Mouse (Mus musculus): ENCODE measurements around the gene Caln1. TPM values are rescaled to one million over a fixed set of nuclear protein-coding genes. Genes with fewer than 3 reads are reported as not detected.
A peak's percentile ranks its signal among the peaks of the same experiment; 100 is the strongest.

The Caln1 gene
- total RNA-seq, 2 experiments from 2014 or later = 0.05 TPM; not detected in 1

GRCm38 (mm10) chr5:130492305-130492704 is 123.0 kb downstream of the Caln1 start:
- Histone ChIP-seq H3K27ac (no peak overlapping the region), H3K4me3 (no peak overlapping the region)
- intact Hi-C loops (cut with DNase I) = no loop called here
- no peak for DNase-seq
- TF ChIP-seq CTCF (IDR thresholded peaks at IDR 0.05) = no peak

- intact Hi-C loops (cut with DNase I) = no loop called here
- no peak for DNase-seq
- TF ChIP-seq CTCF (IDR thresholded peaks at IDR 0.05) = no peak
- Histone ChIP-seq H3K4me3 (no peak overlapping the region), H3K27ac (no peak overlapping the region)
These were observed 133.3 kb downstream of the Caln1 start for GRCm38 (mm10) chr5:130502541-130502940.

GRCm38 (mm10) chr5:130504891-130505290 is 135.6 kb downstream of the Caln1 start:
- DNase-seq = no peak
- intact Hi-C loops (cut with DNase I) = no loop called here
- TF ChIP-seq CTCF (IDR thresholded peaks at IDR 0.05) = no peak
- Histone ChIP-seq H3K27ac (no peak overlapping the region), H3K4me3 (no peak overlapping the region)

- H3K4me3 ChIP-seq = no peak overlapping the region
- intact Hi-C loops (cut with DNase I) = no loop called here
- no peak overlapping the region for H3K27ac ChIP-seq
- TF ChIP-seq CTCF (IDR thresholded peaks at IDR 0.05) = no peak
- no peak for DNase-seq
These were observed 141.3 kb downstream of the Caln1 start for GRCm38 (mm10) chr5:130510516-130510915.

- H3K4me3 ChIP-seq = no peak overlapping the region
- intact Hi-C loops (cut with DNase I) = no loop called here
- DNase-seq = no peak
- no peak overlapping the region for H3K27ac ChIP-seq
- no peak for TF ChIP-seq CTCF (IDR thresholded peaks at IDR 0.05)
These were observed 146.1 kb downstream of the Caln1 start for GRCm38 (mm10) chr5:130515395-130515794.

- Histone ChIP-seq H3K27ac (no peak overlapping the region), H3K4me3 (no peak overlapping the region)
- intact Hi-C loops (cut with DNase I) = no loop called here
- peak; percentile 36; the same call in 1 of the 2 replicates for TF ChIP-seq CTCF (IDR thresholded peaks at IDR 0.05)
- no peak for DNase-seq
These were observed 151.3 kb downstream of the Caln1 start for GRCm38 (mm10) chr5:130520527-130520926.

- no peak for DNase-seq
- TF ChIP-seq CTCF (IDR thresholded peaks at IDR 0.05) = no peak
- intact Hi-C loops (cut with DNase I) = no loop called here
- no peak overlapping the region for H3K27ac ChIP-seq
- no peak overlapping the region for H3K4me3 ChIP-seq
These were observed 158.2 kb downstream of the Caln1 start for GRCm38 (mm10) chr5:130527416-130527815.

- intact Hi-C loops (cut with DNase I) = no loop called here
- Histone ChIP-seq H3K27ac (no peak overlapping the region), H3K4me3 (no peak overlapping the region)
- no peak for TF ChIP-seq CTCF (IDR thresholded peaks at IDR 0.05)
- no peak for DNase-seq
These were observed 178.2 kb downstream of the Caln1 start for GRCm38 (mm10) chr5:130547496-130547895.

- intact Hi-C loops (cut with DNase I) = no loop called here
- no peak for DNase-seq
- Histone ChIP-seq H3K4me3 (no peak overlapping the region), H3K27ac (no peak overlapping the region)
- no peak for TF ChIP-seq CTCF (IDR thresholded peaks at IDR 0.05)
These were observed 184.7 kb downstream of the Caln1 start for GRCm38 (mm10) chr5:130553916-130554315.

- H3K27ac ChIP-seq = no peak overlapping the region
- DNase-seq = no peak
- no peak for TF ChIP-seq CTCF (IDR thresholded peaks at IDR 0.05)
- H3K4me3 ChIP-seq = no peak overlapping the region
- intact Hi-C loops (cut with DNase I) = no loop called here
These were observed 193.9 kb downstream of the Caln1 start for GRCm38 (mm10) chr5:130563146-130563545.

GRCm38 (mm10) chr5:130566002-130566401 is 196.7 kb downstream of the Caln1 start:
- H3K4me3 ChIP-seq = no peak overlapping the region
- intact Hi-C loops (cut with DNase I) = no loop called here
- no peak for TF ChIP-seq CTCF (IDR thresholded peaks at IDR 0.05)
- DNase-seq = no peak
- H3K27ac ChIP-seq = no peak overlapping the region

- H3K27ac ChIP-seq = no peak overlapping the region
- intact Hi-C loops (cut with DNase I) = no loop called here
- TF ChIP-seq CTCF (IDR thresholded peaks at IDR 0.05) = no peak
- H3K4me3 ChIP-seq = no peak overlapping the region
- no peak for DNase-seq
These were observed 208.3 kb downstream of the Caln1 start for GRCm38 (mm10) chr5:130577581-130577980.

GRCm38 (mm10) chr5:130584042-130584441 is 214.8 kb downstream of the Caln1 start:
- Histone ChIP-seq H3K4me3 (no peak overlapping the region), H3K27ac (no peak overlapping the region)
- no peak for TF ChIP-seq CTCF (IDR thresholded peaks at IDR 0.05)
- no peak for DNase-seq
- intact Hi-C loops (cut with DNase I) = no loop called here

GRCm38 (mm10) chr5:130586257-130586656 is 217.0 kb downstream of the Caln1 start:
- intact Hi-C loops (cut with DNase I) = no loop called here
- TF ChIP-seq CTCF (IDR thresholded peaks at IDR 0.05) = peak; percentile 18; the same call in 1 of the 2 replicates
- no peak overlapping the region for H3K27ac ChIP-seq
- DNase-seq = no peak
- no peak overlapping the region for H3K4me3 ChIP-seq

GRCm38 (mm10) chr5:130596541-130596940 is 227.3 kb downstream of the Caln1 start:
- Histone ChIP-seq H3K27ac (no peak overlapping the region), H3K4me3 (no peak overlapping the region)
- DNase-seq = no peak
- intact Hi-C loops (cut with DNase I) = no loop called here
- TF ChIP-seq CTCF (IDR thresholded peaks at IDR 0.05) = no peak

Data from gastrocnemius, adult 2 months (tissue).